Mouse (Mus musculus) lung, postnatal 0 days (tissue): ENCODE data around the gene Bace1.

Experiments used
- CTCF ChIP-seq: IDR thresholded peaks from 2 replicates; pipeline ENCODE4 v1.5.1; 2016; ENCODE audit warnings: antibody characterized with exemption, mild to moderate bottlenecking
- EP300 ChIP-seq: IDR thresholded peaks from 2 replicates; pipeline ENCODE4 v1.6.1; 2016; ENCODE audit warnings: antibody characterized with exemption, mild to moderate bottlenecking, control low read depth

DNA sequence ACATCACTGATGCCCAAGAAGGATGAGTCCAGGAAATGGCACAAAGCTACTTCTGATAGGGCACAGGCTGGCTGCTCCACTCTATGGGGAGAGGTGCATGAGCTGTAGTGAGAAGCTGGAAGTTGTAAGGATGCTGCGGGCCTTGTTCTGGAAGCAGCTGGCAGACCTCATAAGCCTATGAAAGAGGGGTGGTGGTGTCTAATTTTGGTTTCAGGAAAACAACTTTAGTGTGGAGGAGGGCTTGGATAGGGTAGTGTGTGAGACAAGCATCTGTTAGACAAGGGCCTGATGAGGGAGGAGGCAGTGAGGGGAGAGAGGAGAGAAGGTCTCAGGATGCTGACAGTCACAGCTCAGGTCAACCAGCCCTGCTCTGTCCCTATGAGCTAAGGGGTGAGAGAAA lies 5.4 kb downstream of the Bace1 start:
- TF ChIP-seq EP300 (no peak), CTCF (no peak)
